Mouse (Mus musculus) heart, postnatal 14 days (tissue): ENCODE results near the gene Gm20532. TPM values are rescaled to one million over a fixed set of nuclear protein-coding genes. Genes with fewer than 3 reads are reported as not detected.

Source experiments
- DNase-seq, 2 experiments: peaks; one replicate each; pipeline ENCODE4 v3.0.0; 2021 to 2022
- intact Hi-C: fragments of 180-260 bp; cut with DNase I; formaldehyde crosslinking; loops from one replicate; pipeline ENCODE4 v1.15.1; 2025
- long read RNA-seq, 2 experiments: library from polyadenylated mRNA; stranded (forward); transcript quantifications; one replicate each; pipeline ENCODE4 v2.0.0; 2021
- total RNA-seq, 2 experiments: library from RNA; stranded (reverse); gene quantifications; 2 replicates each; pipeline ENCODE4 v1.2.3; 2021

The Gm20532 gene
- not detected for total RNA-seq
- long read RNA-seq, experiment 1, partial matches to known transcripts, result 0 of 3 reads
- long read RNA-seq, experiment 1, other reads (novel, unspliced or antisense), result 3 of 3 reads
- long read RNA-seq, experiment 2, partial matches to known transcripts, result 0 of 3 reads
- long read RNA-seq, experiment 2, other reads (novel, unspliced or antisense), result 3 of 3 reads

DNA sequence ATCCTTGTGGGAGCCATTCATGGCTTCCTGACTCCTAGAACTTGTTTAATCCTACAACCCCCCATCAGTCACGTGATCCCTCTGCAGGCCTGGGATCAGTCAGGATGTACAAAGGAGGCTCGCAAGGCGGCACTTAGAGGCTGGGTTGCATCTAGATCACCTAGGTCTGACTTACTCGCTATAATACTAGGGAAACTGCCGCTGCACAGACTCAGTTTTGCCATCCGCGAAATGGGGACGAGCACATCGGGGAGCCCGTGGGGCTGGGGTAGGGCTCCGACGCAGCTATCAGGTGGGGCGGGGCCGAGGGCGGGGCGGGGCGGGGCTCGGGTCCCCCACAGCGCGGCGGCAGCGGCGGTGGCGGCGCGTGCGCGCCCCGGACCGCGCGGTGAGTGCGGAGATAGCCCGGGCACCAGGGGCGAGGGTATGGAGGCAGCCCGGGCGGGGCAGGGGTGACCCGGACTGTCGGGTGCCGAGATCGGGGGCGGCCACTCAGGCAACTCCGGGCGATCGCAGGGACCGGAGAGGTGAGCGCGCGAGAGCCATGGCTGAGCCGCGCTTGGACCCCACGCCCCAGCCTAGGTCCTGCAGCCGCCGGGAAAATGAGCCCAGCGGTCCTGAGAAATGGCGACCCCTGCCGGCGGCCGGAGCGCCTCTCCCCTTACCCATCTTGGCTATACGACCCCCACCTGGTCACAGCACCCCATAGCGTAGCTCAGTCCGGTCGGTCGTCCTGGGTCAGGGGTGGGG is at the start of gene Gm20532:
Gene Gm20532, plus strand, starts transcription at position 346 of the 750 bp plus-strand sequence.
- peak; percentile 78 to 81 for DNase-seq
- intact Hi-C loops, result no loop called here

DNA sequence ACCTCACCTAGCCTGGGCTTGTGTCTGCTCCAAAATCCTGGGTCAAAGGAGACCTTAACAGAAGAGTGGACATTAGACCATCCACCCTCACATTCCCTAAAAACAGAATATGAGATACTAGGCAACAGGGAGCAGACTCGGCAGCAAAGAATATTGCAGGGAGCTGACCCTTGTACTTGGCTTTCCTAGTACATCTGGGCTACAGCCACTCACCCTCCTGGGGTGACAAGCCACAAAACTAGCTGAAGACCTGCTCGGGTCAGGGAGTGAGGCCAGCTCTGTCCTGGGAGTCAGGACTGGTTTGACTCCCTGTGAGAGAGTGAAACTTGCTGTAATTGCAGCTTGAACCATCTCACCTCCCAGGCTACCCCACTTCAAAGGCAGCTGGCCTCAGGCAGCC is 46.9 kb upstream of the Gm20532 start:
- intact Hi-C loops, result no loop called here
- DNase-seq, result no peak

- intact Hi-C loops, result no loop called here
- DNase-seq, result no peak
Observed at GRCm38 (mm10) chr2:26540721-26541120, 45.7 kb upstream of the Gm20532 start.

- intact Hi-C loops, result no loop called here
- no peak for DNase-seq
Observed at GRCm38 (mm10) chr2:26541258-26541910, 45.1 kb upstream of the Gm20532 start.

DNA sequence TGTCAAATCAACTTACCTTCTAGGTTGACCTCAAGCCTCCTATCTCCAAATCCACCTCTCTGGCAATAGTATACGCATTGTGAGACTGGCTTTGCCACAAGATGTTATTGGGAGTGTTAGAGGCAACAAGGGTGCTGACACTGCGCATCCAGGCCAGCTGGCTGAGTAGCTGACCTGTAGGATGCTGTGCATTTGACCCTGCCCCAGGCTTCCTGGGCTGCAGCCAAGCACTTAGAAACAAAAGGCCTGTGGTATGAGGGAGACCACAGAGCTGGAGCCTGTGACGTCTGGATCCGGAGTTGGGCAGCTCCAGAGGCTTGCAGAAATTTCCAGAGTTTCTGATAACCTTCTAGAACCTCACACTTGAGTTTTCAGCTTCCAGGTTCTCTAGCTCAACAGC is 43.3 kb upstream of the Gm20532 start:
- DNase-seq, result no peak
- intact Hi-C loops, result no loop called here

DNA sequence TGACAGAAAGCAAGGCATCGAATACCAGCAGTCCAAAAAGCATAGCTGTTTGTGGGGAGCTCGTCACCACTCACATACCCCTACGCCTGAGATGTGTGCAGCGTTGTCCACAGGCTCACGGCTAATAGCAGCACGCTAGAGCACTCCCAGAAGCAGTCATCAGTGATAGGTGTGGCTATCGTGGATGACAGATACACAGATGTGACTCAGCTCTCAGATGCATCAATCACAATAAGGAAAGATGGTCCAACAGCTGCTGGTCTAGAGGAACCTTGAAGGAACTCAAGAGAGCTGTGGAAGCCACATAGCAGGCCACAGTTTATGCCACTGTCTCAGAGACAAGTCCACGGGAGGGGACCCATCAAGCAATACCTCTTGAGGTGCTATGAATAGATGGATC is 42.7 kb upstream of the Gm20532 start:
- DNase-seq, result no peak
- intact Hi-C loops, result no loop called here

- peak in 1 of 2 experiments; percentile 49 for DNase-seq
- intact Hi-C loops, result no loop called here
Observed at GRCm38 (mm10) chr2:26544265-26544664, 42.2 kb upstream of the Gm20532 start.

- DNase-seq, result peak in 1 of 2 experiments; percentile 49
- intact Hi-C loops, result loop anchor here (2.0 to 5.0 kb wide), 2 partner anchors 45 to 73 kb away; no protein-coding TSS in a partner anchor
Observed at GRCm38 (mm10) chr2:26547481-26547880, 39.0 kb upstream of the Gm20532 start.

GRCm38 (mm10) chr2:26549801-26550200 is 36.6 kb upstream of the Gm20532 start:
- peak in 1 of 2 experiments; percentile 26 for DNase-seq
- intact Hi-C loops, result loop anchor here (5.0 kb wide), 1 partner anchor 48 kb away; no protein-coding TSS in a partner anchor

- no peak for DNase-seq
- intact Hi-C loops, result no loop called here
Observed at GRCm38 (mm10) chr2:26550205-26550604, 36.2 kb upstream of the Gm20532 start.

DNA sequence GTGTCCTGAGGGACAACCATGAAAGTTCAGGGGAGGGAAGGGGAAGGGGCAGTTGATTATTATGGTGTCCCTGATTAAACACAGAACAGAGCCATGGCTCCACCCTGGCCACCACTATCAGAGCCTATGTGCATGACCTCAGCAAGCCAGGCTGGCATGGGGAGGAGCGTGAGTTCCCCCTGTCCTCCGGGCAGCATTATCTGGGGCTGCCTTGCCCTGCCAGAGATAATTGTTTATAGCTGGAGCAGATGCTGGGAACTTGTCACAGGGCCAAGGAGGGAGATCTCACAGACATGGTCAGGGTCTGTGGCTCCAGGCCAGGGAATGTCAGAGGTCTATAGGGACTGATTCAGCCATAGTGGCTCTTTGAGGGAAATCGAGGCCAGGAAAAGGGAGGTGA is 35.7 kb upstream of the Gm20532 start:
- intact Hi-C loops, result no loop called here
- no peak for DNase-seq

DNA sequence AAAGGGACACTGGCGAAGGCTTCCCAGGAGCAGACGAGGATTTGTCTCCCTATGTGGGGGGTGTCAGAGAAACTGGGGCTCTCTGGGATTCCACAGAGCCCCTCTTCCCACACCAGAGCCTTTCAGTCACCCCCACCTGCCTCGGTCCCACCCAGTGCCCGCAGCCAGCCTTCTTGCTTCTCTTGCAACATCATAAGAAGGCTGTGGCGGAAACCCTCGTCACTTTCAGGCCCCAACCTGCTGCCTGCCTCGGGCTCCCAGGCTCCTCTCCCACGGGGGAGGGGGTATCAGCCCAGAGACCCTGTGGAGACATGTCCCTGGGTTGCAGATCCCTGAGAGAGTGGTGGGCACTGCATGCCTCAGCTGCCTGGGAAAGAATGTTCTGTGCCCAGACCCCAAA is 35.0 kb upstream of the Gm20532 start:
- DNase-seq, result no peak
- intact Hi-C loops, result no loop called here

DNA sequence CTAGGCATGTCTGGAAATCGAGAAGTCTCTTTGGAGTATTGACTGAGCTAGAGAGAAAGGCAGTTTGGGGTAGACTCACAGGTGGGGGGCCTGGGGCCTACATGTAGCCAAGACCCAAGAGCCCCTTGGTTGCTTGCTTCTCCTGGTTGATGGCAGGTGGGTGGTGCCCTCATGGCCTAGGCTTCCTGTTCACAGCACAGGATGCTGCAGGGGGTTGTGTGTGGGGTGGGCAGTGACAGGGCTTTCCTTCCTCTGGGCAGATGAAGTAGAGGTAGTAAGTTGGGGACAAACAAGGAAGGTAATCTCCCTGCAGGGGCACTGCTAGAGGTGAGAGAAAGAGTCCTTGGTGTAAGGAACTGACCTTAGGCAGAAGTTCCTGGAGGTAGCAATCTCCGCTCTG is 34.4 kb upstream of the Gm20532 start:
- DNase-seq, result no peak
- intact Hi-C loops, result no loop called here

DNA sequence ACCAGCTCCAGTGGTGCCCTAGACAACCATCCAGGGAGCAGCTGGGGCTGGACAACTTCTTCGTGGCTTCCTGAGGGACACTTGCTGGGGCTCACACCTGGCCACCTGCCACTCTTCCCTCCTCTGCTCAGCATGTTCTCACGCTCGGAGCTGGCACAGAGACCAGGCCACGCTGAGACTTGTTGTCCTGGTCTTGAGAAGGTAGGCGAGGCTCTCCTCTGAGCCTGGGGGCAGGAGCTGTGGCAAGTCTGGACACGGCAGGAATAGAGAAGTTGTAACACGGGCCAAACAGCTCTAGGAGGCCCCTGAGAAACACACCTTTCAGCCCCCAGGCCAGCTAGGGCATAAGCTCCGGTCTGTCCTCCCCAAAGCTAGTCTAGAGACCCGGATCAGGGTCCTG is 32.5 kb upstream of the Gm20532 start:
- DNase-seq, result no peak
- intact Hi-C loops, result no loop called here

DNA sequence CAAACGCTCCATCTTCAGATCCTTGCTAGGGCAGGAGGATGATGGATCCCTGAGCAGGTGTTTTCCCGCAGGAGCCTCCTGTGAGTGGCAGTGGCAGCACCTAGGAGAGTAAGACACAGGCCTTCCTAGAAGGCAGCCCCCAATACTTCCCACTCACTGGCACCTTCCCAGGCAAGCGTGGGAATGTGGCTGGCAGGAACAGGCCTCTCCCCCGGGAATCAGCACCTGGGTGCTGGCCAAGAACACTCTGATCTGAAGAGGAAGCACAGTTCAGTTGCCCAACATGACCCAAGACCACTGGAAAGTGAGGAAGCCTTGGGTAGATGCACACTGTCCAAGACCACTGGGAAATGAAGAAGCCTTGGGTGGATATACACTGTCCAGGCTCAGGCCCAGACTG is 31.4 kb upstream of the Gm20532 start:
- intact Hi-C loops, result no loop called here

DNA sequence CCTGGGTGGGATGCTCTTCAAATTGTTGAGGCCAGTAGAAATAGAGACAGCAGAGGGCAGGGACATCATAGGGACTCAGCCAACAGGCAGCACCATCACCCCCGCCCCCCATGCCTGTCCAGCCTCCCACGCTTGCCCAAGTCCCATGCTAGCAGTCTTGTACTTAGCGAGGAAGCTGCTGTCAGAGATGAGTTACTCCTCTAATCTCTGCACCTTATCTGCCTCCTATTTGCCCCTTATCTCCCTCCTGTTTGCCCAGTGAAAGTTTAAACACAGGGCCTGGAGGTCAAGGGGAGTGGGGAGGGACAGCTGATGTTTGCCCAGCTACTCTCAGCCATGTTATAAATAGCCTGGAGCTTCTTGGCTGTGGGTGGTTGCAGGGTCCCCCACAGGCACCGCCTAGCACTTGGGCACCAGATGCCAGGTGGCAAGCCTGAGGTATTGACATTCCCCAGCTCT is 29.9 kb upstream of the Gm20532 start:
- peak in 1 of 2 experiments; percentile 49 for DNase-seq
- intact Hi-C loops, result no loop called here

More for the DNA sequence above, 31.4 kb upstream of the Gm20532 start:
- DNase-seq, result peak; percentile 73 to 76

DNA sequence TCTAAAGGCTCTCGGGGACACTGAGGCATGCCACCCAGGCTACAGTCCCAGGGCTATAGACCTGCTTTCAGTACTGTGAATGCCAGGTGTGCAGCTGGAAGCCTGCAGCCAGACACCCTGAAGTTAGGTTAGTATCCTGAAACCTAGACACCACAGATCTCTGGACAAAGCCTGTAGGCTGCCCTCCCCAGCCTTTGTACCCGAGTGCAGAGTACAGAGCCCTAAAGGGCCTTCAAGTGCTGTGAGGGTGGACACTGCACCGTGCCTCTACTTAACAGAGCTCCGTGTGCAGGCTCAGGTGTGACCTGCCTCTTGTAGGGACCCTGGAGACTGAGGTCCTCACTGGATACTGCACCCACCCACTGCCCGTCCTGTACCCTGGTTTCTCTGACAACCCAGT is 25.9 kb upstream of the Gm20532 start:
- DNase-seq, result no peak
- intact Hi-C loops, result loop anchor here (2.0 to 5.0 kb wide), 3 partner anchors 152 to 258 kb away; partner anchors contain the start of gene Inpp5e

GRCm38 (mm10) chr2:26561351-26562016 is 25.0 kb upstream of the Gm20532 start:
- peak in 1 of 2 experiments; percentile 58 for DNase-seq
- intact Hi-C loops, result loop anchor here (1.0 to 5.0 kb wide), 5 partner anchors 108 to 259 kb away; partner anchors contain the start of gene Inpp5e

DNA sequence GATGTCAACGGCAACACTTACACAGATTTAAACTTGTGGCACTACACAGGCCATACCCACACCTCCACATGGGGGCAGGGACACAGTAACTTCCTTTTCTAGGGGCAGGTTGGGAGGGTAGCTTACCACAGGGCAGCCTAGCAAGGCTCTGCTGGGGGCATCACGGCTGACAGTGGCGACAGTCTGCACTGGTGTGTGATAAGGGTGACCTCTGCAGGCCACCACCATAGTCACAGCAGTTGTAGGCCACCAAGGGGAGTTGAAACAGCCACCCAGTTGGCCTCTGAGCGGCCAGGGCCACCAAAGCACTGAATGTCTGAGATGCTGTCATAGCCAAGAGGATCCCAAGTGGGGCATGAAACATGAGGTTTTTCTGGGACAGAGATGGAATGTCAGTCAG is 20.2 kb upstream of the Gm20532 start:
- peak; percentile 66 to 69 for DNase-seq
- intact Hi-C loops, result no loop called here

DNA sequence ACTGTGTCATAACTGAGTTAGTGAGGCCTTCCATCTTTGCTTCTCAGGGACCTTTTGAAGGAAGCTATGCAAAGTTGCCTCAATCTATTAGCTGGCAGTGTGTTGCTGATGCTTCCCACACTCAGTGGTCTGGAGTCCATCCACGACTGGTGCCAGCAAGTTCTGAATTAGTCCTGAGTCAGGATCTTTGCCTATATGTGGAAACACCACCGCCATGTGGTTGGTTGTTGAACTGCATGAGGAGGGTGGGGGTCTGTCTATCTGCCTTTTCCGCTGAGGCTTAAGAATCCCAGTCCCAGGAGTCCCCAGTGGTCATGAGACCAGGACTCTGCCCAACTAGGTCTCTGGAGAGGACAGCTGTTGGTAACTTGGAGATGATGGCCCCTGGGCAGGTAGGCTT is 16.4 kb upstream of the Gm20532 start:
- peak; percentile 71 to 82 for DNase-seq
- intact Hi-C loops, result no loop called here

- intact Hi-C loops, result loop anchor here (1.0 kb wide), 1 partner anchor 13 kb away; no protein-coding TSS in a partner anchor
- DNase-seq, result peak in 1 of 2 experiments; percentile 53
Observed at GRCm38 (mm10) chr2:26571400-26571799, 15.0 kb upstream of the Gm20532 start.
